Mouse (Mus musculus) gastrocnemius, adult 2 months (tissue): ENCODE measurements at regions not wholly inside any gene's neighbourhood (a gene's known extent, or its start where the extent isn't known, plus 50 kb on each side); places are given as distances from the start of the nearest gene placed in this dataset.
A peak's percentile ranks its signal among the peaks of the same experiment; 100 is the strongest.

ENCODE experiments used
- DNase-seq: peaks from one replicate; pipeline ENCODE4 v3.0.0; 2022
- H3K27ac ChIP-seq: fragments of 200-600 bp; 2 replicates; pipeline ENCODE4 v1.8.1; 2022; ENCODE audit warnings: mild to moderate bottlenecking
- H3K4me3 ChIP-seq: fragments of 200-600 bp; 2 replicates; pipeline ENCODE4 v1.8.1; 2022; ENCODE audit warnings: mild to moderate bottlenecking, moderate library complexity
- CTCF ChIP-seq: fragments of 200-600 bp; IDR thresholded peaks from 2 replicates; pipeline ENCODE4 v1.8.1; 2022; ENCODE audit warnings: antibody characterized with exemption, mild to moderate bottlenecking, moderate library complexity
- intact Hi-C: fragments of 180-260 bp; cut with DNase I; formaldehyde crosslinking; loops from one replicate; pipeline ENCODE4 v1.15.1; 2025

- DNase-seq, result no peak
- intact Hi-C loops, result no loop called here
- H3K4me3 ChIP-seq, result no peak overlapping the region
- no peak overlapping the region for H3K27ac ChIP-seq
- no peak for TF ChIP-seq CTCF
Measured at GRCm38 (mm10) chr7:125334769-125335168, 109.7 kb upstream of the Kdm8 start.

- Histone ChIP-seq H3K4me3 (no peak overlapping the region), H3K27ac (no peak overlapping the region)
- TF ChIP-seq CTCF, result no peak
- intact Hi-C loops, result no loop called here
- no peak for DNase-seq
Measured at GRCm38 (mm10) chr7:125335586-125336165, 108.8 kb upstream of the Kdm8 start.

GRCm38 (mm10) chr7:125336826-125337225 is 107.7 kb upstream of the Kdm8 start:
- DNase-seq, result no peak
- Histone ChIP-seq H3K4me3 (no peak overlapping the region), H3K27ac (no peak overlapping the region)
- intact Hi-C loops, result no loop called here
- TF ChIP-seq CTCF, result no peak

GRCm38 (mm10) chr7:125338177-125338751 is 106.2 kb upstream of the Kdm8 start:
- intact Hi-C loops, result no loop called here
- Histone ChIP-seq H3K27ac (no peak overlapping the region), H3K4me3 (no peak overlapping the region)
- DNase-seq, result no peak
- TF ChIP-seq CTCF, result no peak

- TF ChIP-seq CTCF, result no peak
Measured at GRCm38 (mm10) chr7:125340326-125340905, 104.1 kb upstream of the Kdm8 start.

GRCm38 (mm10) chr7:125349606-125350005 is 94.9 kb upstream of the Kdm8 start:
- H3K27ac ChIP-seq, result no peak overlapping the region
- H3K4me3 ChIP-seq, result no peak overlapping the region
- peak; percentile 38 for DNase-seq
- intact Hi-C loops, result no loop called here
- TF ChIP-seq CTCF, result no peak

More at GRCm38 (mm10) chr7:125340326-125340905, 104.1 kb upstream of the Kdm8 start:
- Histone ChIP-seq H3K27ac (no peak overlapping the region), H3K4me3 (no peak overlapping the region)
- intact Hi-C loops, result no loop called here
- no peak for DNase-seq

GRCm38 (mm10) chr7:125354211-125354610 is 90.3 kb upstream of the Kdm8 start:
- no peak for DNase-seq
- no peak overlapping the region for H3K4me3 ChIP-seq
- TF ChIP-seq CTCF, result no peak
- no peak overlapping the region for H3K27ac ChIP-seq
- intact Hi-C loops, result no loop called here

GRCm38 (mm10) chr7:125354956-125355355 is 89.5 kb upstream of the Kdm8 start:
- Histone ChIP-seq H3K4me3 (no peak overlapping the region), H3K27ac (no peak overlapping the region)
- DNase-seq, result no peak
- no peak for TF ChIP-seq CTCF
- intact Hi-C loops, result no loop called here

- no peak for TF ChIP-seq CTCF
- no peak overlapping the region for H3K4me3 ChIP-seq
- no peak overlapping the region for H3K27ac ChIP-seq
- intact Hi-C loops, result no loop called here
- DNase-seq, result no peak
Measured at GRCm38 (mm10) chr7:125358016-125358415, 86.5 kb upstream of the Kdm8 start.

- no peak for TF ChIP-seq CTCF
- Histone ChIP-seq H3K4me3 (no peak overlapping the region), H3K27ac (no peak overlapping the region)
- intact Hi-C loops, result no loop called here
- DNase-seq, result no peak
Measured at GRCm38 (mm10) chr7:125383021-125383420, 61.5 kb upstream of the Kdm8 start.

GRCm38 (mm10) chr7:125384171-125384570 is 60.3 kb upstream of the Kdm8 start:
- no peak for TF ChIP-seq CTCF
- no peak for DNase-seq
- H3K4me3 ChIP-seq, result no peak overlapping the region
- no peak overlapping the region for H3K27ac ChIP-seq
- intact Hi-C loops, result no loop called here

- no peak for TF ChIP-seq CTCF
- DNase-seq, result peak; percentile 77
- intact Hi-C loops, result loop anchor here (5.0 to 10.0 kb wide), 2 partner anchors 1008 to 1265 kb away; no protein-coding TSS in a partner anchor
Measured at GRCm38 (mm10) chr7:125392536-125392935, 51.9 kb upstream of the Kdm8 start.

GRCm38 (mm10) chr7:125393228-125393627 is 51.2 kb upstream of the Kdm8 start:
- DNase-seq, result no peak
- intact Hi-C loops, result loop anchor here (5.0 to 10.0 kb wide), 2 partner anchors 1008 to 1266 kb away; no protein-coding TSS in a partner anchor
- peak overlapping the region; percentile 68 for H3K4me3 ChIP-seq
- peak overlapping the region; percentile 65 for H3K27ac ChIP-seq
- no peak for TF ChIP-seq CTCF

More at GRCm38 (mm10) chr7:125392536-125392935, 51.9 kb upstream of the Kdm8 start:
- Histone ChIP-seq H3K27ac (peak overlapping the region; percentile 9), H3K4me3 (no peak overlapping the region)
